Mouse (Mus musculus) ES-E14 (cell line): Measurements from ENCODE around the gene Tns3.

Experiments used
- HCFC1 ChIP-seq: IDR thresholded peaks from 2 replicates; pipeline ENCODE4 v1.6.1; 2012; ENCODE audit warnings: low read length, inconsistent platforms, borderline replicate concordance; ENCODE audit not compliant: insufficient read depth
- ZC3H11A ChIP-seq: IDR thresholded peaks from 2 replicates; pipeline ENCODE4 v1.6.1; 2012; ENCODE audit warnings: low read depth, mild to moderate bottlenecking, inconsistent platforms, low read length, borderline replicate concordance
- ZNF384 ChIP-seq: IDR thresholded peaks from 2 replicates; pipeline ENCODE4 v1.6.1; 2012; ENCODE audit warnings: low read depth, low read length, inconsistent platforms

DNA sequence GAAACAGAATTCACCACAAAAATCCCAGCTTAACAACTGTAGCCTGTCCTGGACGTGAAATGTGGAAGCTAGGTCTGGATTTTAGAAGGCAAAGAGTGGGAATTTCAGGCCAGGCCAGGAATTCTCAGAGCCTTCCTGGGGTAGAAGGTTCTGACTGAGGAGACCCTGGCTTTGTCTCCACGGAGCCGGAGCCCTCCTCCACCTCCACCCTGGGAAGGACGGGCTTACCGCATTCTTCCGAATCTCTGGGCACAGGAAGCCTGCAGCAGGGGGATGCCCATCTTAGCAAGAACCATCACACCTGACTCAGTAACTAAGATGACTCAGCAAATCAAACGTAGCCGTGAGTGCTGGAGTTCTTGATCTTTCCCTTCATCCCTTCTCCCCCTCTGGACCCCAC lies 231.4 kb downstream of the Tns3 start:
- TF ChIP-seq ZNF384 (no peak), HCFC1 (no peak), ZC3H11A (no peak)
